Mouse (Mus musculus): Measurements from ENCODE around the gene Zdhhc22. TPM values are rescaled to one million over a fixed set of nuclear protein-coding genes. Genes with fewer than 3 reads are reported as not detected.

The Zdhhc22 gene
- total RNA-seq, 2 experiments from 2014 or later = 0.54 to 0.85 TPM

GRCm38 (mm10) chr12:86935692-86936282 is 54.4 kb downstream of the Zdhhc22 start:
- DNase-seq = no peak

- DNase-seq = no peak
Measured at GRCm38 (mm10) chr12:86934748-86935147, 55.5 kb downstream of the Zdhhc22 start.

GRCm38 (mm10) chr12:86932575-86932952 is 57.7 kb downstream of the Zdhhc22 start:
- DNase-seq = peak; percentile 47

GRCm38 (mm10) chr12:86931919-86932574 is 58.2 kb downstream of the Zdhhc22 start:
- DNase-seq = peak; percentile 82

- no peak for DNase-seq
Measured at GRCm38 (mm10) chr12:86930934-86931729, 59.1 kb downstream of the Zdhhc22 start.

Small RNA genes within 50 kb of the gene (microRNA-seq; reads per million reads assigned to microRNA genes)
- gene Gm25847 = not detected

Other genes starting within 250 kb of the Zdhhc22 start
- 10 to 100 TPM; 39.7 to 53.2 TPM for gene Irf2bpl, start 105.6 kb downstream of the Zdhhc22 start, total RNA-seq (2021)
- gene Cipc, start 43.4 kb downstream of the Zdhhc22 start, total RNA-seq (2021) = 10 to 100 TPM; 21.0 to 23.7 TPM
- 1 to 10 TPM in 1 of 2 experiments, under 1 TPM in 1; 0.93 to 1.2 TPM for gene Tmem63c, start 30.9 kb upstream of the Zdhhc22 start, total RNA-seq (2021)
- 1 to 10 TPM in 1 of 2 experiments, under 1 TPM in 1; 0.87 to 2.0 TPM for gene Ngb, start 112.1 kb upstream of the Zdhhc22 start, total RNA-seq (2021)
- gene Gstz1, start 156.7 kb upstream of the Zdhhc22 start, total RNA-seq (2021) = 100 to 1,000 TPM; 104 to 140 TPM
- gene Pomt2, start 157.5 kb upstream of the Zdhhc22 start, total RNA-seq (2021) = 10 to 100 TPM; 11.5 to 14.1 TPM
- gene Samd15, start 209.3 kb upstream of the Zdhhc22 start, total RNA-seq (2021) = 1 to 10 TPM; 1.1 to 1.8 TPM
- 10 to 100 TPM; 17.5 to 19.3 TPM for gene Tmed8, start 210.0 kb upstream of the Zdhhc22 start, total RNA-seq (2021)
- under 1 TPM; 0.42 to 0.55 TPM for gene Noxred1, start 248.3 kb upstream of the Zdhhc22 start, total RNA-seq (2021)